Mouse (Mus musculus) spleen, adult 2 months (tissue): ENCODE data around the gene Rab31.

Source experiments
- CTCF ChIP-seq: fragments of 200-500 bp; IDR thresholded peaks from 2 replicates; pipeline ENCODE4 v1.5.1; 2011; ENCODE audit warnings: mild to moderate bottlenecking, inconsistent platforms; ENCODE audit not compliant: insufficient read depth, insufficient read length, insufficient replicate concordance; ENCODE audit errors: extremely low read depth
- POLR2A ChIP-seq: fragments of 200-500 bp; IDR thresholded peaks from 2 replicates; pipeline ENCODE4 v1.6.1; 2011; ENCODE audit warnings: low read depth, low read length, inconsistent platforms

DNA sequence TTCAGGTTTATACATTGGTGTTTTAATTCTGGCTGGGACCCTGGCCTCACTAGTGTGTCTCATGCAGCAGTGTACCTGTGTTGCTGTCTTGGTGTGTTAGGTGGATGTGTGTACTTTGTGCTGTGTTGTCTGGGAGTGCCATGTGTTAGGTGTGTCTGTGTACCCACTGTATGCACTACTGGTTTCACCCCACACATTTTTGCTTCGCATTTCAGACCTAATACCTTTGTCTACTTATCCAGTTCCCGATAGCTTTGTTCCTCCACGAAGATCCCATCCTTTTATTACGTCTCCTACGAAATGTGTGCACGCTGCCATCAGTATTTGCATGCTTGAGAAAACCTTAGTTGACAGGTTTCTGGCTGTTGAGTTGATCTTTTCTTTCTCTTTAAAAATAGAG is 27.9 kb upstream of the Rab31 start:
- TF ChIP-seq CTCF (no peak), POLR2A (no peak)
